Mouse (Mus musculus): ENCODE data around the gene Dctd. TPM values are rescaled to one million over a fixed set of nuclear protein-coding genes. Genes with fewer than 3 reads are reported as not detected.
"Not testable (repeated sequence)": the region's sequence is repeated elsewhere in the genome, so short reads cannot be mapped to it uniquely, and the experiment has no call there.

The Dctd gene
- polyA plus RNA-seq, 1 experiment from 2014 or later: 35.8 TPM

DNA sequence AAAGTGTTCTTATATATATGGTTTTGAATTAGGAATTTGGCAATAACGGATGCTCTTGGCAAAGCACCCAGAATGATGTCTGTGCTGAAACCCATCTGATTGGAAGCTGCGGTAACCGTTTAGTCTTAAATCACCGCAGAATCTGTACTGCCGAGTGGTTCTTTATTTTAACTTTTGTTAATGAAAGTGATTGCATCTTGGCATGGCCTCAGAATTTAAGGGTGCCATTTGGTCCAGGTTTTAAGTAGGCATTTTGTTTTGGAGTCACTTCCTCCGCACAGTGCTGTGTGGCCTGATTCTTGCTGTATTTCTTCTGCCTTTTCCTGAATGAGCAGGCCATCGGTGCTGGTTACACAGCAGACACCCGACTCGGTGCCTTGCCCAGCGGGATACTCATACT lies 47.6 kb downstream of the Dctd start:
- WGBS: 88% methylated on average over 10 of the region's 10 CpGs
- no peak overlapping the region for H3K27ac ChIP-seq
- H3K36me3 ChIP-seq: no peaks in the 10 kb centered on the region

DNA sequence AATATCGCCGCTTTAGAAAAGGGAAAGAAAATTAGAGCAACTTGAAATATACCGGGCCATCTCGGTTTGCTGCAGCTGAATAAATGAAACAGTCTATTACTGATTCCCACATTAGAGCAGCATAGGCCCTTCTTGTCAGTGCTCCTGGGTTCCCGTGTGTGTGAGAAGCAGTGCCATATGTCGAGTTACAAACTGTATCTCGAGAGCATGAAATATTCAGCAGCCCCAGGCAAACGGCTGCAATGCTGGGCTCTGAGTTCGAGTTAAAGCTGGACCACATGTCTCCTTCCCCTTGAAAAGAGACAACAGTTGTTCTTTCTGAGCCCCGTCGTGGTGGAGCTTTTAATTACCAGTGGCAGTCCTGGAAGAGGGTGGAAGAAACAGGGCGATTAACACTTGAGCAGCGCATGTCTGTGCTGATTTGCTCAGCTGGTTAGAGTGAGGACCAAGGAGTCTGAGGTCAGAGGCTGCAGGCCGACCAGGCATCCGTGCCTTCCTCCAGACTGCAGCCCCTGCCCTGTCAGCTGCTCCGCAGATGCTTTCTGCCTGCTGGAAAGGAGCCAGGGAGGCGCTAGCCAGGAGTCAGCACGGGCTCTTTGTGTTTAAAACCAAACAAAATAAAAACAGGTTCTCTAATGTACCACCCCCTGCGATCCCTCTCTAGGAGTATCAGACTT lies 53.3 kb downstream of the Dctd start:
- peak; percentile 84 for ATAC-seq (ENCODE audit: insufficient number of reproducible peaks, insufficient read depth, low FRiP score, low TSS enrichment)
- H3K4me2 ChIP-seq (replicated peaks): no peak overlapping the region

More for the DNA sequence above, 47.6 kb downstream of the Dctd start:
- Histone ChIP-seq H3K4me1 (no peaks in the 10 kb centered on the region), H3K27me3 (no peaks in the 10 kb centered on the region), H3K4me3 (no peak overlapping the region), H3K9ac (no peak overlapping the region), H3K9me3 (peaks cover 9% of the 10 kb centered on the region; the same call in 1 of the 2 replicates), H3K4me2 (replicated peaks) (no peak overlapping the region)
- no peak for ATAC-seq (ENCODE audit: insufficient number of reproducible peaks, insufficient read depth, low FRiP score, low TSS enrichment)

DNA sequence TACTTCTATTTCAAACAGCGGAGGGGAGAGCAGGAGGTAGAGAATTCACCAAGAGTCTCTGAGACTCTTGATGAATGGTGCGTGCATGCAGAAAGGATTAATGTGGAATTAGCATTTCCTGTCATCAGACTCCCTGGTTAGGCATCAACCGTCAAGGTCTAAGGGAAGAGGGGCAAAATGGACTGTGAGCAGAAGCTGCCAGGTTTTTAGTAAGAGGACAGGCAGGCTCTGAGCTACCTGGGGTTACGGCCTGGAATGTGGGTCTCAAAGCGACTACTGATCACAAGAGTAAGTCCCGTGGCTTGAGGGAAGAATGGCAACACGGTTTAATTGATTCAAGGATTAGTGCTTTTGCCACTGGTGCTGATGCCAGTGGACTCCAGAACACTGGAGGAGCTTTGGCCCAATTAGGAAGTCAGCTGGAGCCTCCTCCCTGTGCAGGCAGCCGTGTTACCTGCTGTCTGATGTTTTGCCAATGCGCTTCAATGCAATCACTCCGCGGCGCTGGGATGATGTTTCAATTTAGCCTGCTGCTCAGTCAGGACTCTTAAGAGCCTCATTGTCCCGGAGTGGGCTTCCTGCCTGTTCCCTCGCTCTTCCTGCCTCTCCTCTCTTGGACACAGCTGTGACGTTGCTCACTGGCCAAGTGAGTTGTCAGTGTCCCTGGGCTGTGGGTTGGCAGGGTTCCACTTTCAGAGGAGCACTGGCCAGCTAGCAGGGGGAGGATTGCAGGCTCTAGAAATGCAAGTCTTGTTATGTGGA lies 54.6 kb downstream of the Dctd start:
- peaks cover 7% of the 10 kb centered on the region; the same call in 1 of the 2 replicates for H3K9me3 ChIP-seq
- H3K36me3 ChIP-seq: no peaks in the 10 kb centered on the region
- peaks cover 20% of the 10 kb centered on the region; the same call in 1 of the 2 replicates for H3K4me1 ChIP-seq
- no peak for ATAC-seq (ENCODE audit: insufficient number of reproducible peaks, insufficient read depth, low FRiP score, low TSS enrichment)
- H3K4me3 ChIP-seq: no peak overlapping the region
- WGBS: 14% methylated on average over 15 of the region's 15 CpGs
- no peak overlapping the region for H3K9ac ChIP-seq
- peak overlapping the region; percentile 34 for H3K4me2 ChIP-seq (replicated peaks)
- 0 out of 2 replicates have a peak, but pooled peaks cover 2% of the 10 kb centered on the region for H3K27me3 ChIP-seq
- no peak overlapping the region for H3K27ac ChIP-seq

More for the DNA sequence above, 53.3 kb downstream of the Dctd start:
- Histone ChIP-seq H3K9me3 (peaks cover 9% of the 10 kb centered on the region; the same call in 1 of the 2 replicates), H3K36me3 (no peaks in the 10 kb centered on the region), H3K27me3 (0 out of 2 replicates have a peak, but pooled peaks cover 2% of the 10 kb centered on the region), H3K4me1 (peaks cover 20% of the 10 kb centered on the region; the same call in 1 of the 2 replicates), H3K9ac (no peak overlapping the region), H3K4me3 (no peak overlapping the region), H3K27ac (no peak overlapping the region)
- WGBS: 33% methylated on average over 19 of the region's 19 CpGs

DNA sequence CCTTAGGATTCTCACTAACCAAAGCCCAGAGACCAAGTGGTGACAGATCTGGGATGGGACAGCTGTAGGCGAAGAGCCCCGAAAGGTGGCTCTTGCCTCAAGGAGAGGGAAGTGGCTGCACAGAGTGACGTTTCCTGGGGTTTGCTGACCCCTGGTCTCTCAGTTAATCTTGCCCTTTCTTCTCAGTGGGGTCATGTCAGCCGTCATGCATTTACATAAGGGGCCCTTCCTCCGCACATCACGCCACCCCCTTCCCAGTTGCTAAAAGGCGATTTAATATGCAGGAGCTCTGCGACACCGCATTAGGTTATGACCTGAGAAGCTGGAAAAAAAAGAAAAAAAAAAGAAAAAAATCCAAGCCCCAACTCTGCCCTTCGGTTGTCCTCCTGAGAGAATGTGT lies 58.8 kb downstream of the Dctd start:
- H3K27me3 ChIP-seq: no peaks in the 10 kb centered on the region
- no peak overlapping the region for H3K9ac ChIP-seq
- no peaks in the 10 kb centered on the region for H3K9me3 ChIP-seq
- WGBS: 37% methylated on average over 10 of the region's 10 CpGs
- no peak for ATAC-seq (ENCODE audit: insufficient number of reproducible peaks, insufficient read depth, low FRiP score, low TSS enrichment)
- no peak overlapping the region for H3K27ac ChIP-seq
- H3K36me3 ChIP-seq: no peaks in the 10 kb centered on the region
- H3K4me3 ChIP-seq: no peak overlapping the region
- no peak overlapping the region for H3K4me2 ChIP-seq (replicated peaks)
- peaks cover 18% of the 10 kb centered on the region; the same call in 1 of the 2 replicates for H3K4me1 ChIP-seq

DNA sequence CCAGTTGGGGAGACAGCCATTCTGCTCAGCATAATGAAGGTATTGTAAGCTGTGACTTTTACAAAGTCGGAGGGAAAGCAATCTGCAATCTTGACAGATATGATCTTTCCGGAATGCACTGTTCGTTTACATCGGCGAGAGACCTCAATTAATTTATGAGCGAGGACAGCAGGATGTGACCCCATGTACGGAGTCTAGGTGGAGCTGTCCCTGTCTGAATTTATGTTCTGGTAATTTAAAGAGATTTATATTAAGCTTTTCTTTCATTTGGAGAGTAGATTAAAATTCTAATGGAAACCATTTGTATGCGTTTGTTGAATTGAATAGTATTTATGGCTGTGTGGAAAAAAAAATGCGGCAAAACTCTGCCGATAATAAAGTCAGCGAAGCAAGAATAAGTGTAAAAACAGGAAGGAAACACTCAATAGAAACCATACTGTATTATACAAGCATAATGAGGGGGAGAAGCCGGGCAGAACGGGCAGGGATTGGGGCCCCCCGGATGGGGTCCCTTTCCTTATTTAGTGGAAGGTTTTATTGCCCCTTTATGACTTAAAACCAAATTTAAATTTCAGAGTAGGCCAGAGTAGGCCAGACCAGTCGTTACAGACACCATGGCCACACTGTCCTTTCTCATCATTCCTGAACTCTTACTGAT lies 59.8 kb downstream of the Dctd start:
- Histone ChIP-seq H3K4me1 (peaks cover 8% of the 10 kb centered on the region; the same call in 1 of the 2 replicates), H3K4me3 (no peak overlapping the region), H3K36me3 (no peaks in the 10 kb centered on the region), H3K9me3 (no peaks in the 10 kb centered on the region), H3K27ac (no peak overlapping the region), H3K27me3 (no peaks in the 10 kb centered on the region), H3K9ac (no peak overlapping the region), H3K4me2 (replicated peaks) (no peak overlapping the region)
- WGBS: 64% methylated on average over 15 of the region's 15 CpGs
- no peak for ATAC-seq (ENCODE audit: insufficient number of reproducible peaks, insufficient read depth, low FRiP score, low TSS enrichment)

DNA sequence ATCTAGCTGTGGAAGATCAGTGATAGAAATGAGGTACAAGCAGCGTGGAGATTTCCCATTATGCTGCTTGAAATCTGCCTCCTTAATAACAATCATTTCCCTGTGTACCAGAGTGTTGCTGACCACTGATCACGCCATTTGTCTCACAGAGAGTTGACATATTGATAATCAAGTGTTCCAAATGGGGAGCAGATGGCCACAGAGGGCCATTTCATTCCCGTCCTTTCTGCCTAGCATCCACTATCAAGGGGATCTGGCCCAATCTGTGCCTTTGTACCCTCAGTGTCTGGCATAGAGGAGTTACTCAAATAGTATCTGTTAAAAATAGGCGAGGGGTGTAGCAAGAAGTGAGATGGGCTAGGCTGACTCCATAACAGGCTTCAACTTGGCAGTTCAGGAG lies 78.5 kb downstream of the Dctd start:
- 0 out of 2 replicates have a peak, but pooled peaks cover 4% of the 10 kb centered on the region for H3K9me3 ChIP-seq
- no peaks in the 10 kb centered on the region for H3K4me1 ChIP-seq
- H3K27ac ChIP-seq: no peak overlapping the region
- no peaks in the 10 kb centered on the region for H3K27me3 ChIP-seq
- no peak for ATAC-seq (ENCODE audit: insufficient number of reproducible peaks, insufficient read depth, low FRiP score, low TSS enrichment)
- WGBS: 74% methylated on average over 4 of the region's 4 CpGs
- H3K4me3 ChIP-seq: no peak overlapping the region
- no peaks in the 10 kb centered on the region for H3K36me3 ChIP-seq
- no peak overlapping the region for H3K9ac ChIP-seq
- no peak overlapping the region for H3K4me2 ChIP-seq (replicated peaks)

DNA sequence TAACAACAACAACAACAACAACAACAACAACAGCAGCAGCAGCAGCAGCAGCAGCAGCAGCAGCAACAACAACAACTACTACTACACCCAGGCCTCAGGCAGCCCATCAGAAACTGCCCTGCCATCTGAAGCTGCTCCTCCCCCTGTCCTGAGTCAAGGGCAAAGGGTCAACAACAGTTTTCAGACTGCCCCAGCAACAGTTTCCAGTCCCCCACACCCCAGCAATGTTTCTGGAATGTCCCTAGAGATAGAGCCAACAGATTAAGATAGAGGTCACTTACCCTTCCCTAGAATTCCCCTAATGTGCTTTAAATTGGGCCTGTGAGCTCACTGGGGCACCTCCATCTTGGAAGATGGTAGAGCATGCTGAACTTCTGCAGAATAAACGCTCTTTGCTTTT lies 79.0 kb downstream of the Dctd start:
- Histone ChIP-seq H3K4me1 (no peaks in the 10 kb centered on the region), H3K4me2 (replicated peaks) (no peak overlapping the region), H3K4me3 (no peak overlapping the region), H3K9me3 (0 out of 2 replicates have a peak, but pooled peaks cover 4% of the 10 kb centered on the region), H3K27ac (no peak overlapping the region), H3K9ac (no peak overlapping the region), H3K36me3 (no peaks in the 10 kb centered on the region), H3K27me3 (no peaks in the 10 kb centered on the region)
- no peak for ATAC-seq (ENCODE audit: insufficient number of reproducible peaks, insufficient read depth, low FRiP score, low TSS enrichment)
- 92% methylated on average over 1 of the region's 1 CpGs for WGBS

DNA sequence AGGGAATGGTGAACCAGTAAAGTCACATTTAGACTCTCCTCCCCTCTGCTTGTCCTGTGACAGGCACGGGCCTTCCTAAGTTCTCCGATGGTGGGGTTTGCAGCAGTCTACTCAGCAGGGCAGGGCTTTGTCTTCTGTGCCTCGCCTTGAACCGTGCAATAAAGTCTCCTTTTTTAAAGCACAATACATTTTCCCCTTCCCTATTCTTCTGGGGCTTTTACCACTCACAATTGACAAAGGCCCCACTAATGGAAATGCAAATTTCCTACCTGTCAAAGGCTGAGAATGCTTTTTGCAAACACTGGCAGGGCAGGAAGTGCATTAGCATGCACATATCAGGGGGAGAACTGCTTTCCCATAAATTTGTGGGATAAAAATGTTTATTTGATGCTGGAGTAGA lies 80.1 kb downstream of the Dctd start:
- H3K4me1 ChIP-seq: no peaks in the 10 kb centered on the region
- no peak overlapping the region for H3K27ac ChIP-seq
- 0 out of 2 replicates have a peak, but pooled peaks cover 4% of the 10 kb centered on the region for H3K9me3 ChIP-seq
- H3K4me2 ChIP-seq (replicated peaks): no peak overlapping the region
- no peaks in the 10 kb centered on the region for H3K27me3 ChIP-seq
- WGBS: 56% methylated on average over 4 of the region's 4 CpGs
- H3K4me3 ChIP-seq: no peak overlapping the region
- no peak overlapping the region for H3K9ac ChIP-seq
- no peak for ATAC-seq (ENCODE audit: insufficient number of reproducible peaks, insufficient read depth, low FRiP score, low TSS enrichment)
- no peaks in the 10 kb centered on the region for H3K36me3 ChIP-seq

DNA sequence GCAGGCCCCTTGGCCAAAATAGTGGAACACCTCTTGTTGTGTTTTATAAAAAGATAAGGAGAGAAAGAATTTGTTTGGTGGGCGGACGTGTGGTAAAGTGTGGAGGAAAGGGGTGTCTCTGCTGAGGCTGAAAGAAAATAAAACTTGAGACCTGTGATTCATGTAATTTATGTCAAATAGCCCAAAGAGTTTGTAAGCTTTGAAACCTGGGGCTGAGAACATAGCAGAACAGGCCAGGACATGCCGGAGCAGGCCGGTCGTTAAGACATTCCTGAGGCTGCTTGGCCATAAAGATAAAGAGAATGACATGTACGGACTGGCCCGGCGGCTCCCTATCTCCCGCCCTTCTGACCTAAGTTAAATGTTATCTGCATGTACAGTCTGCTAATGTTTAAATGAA lies 81.3 kb downstream of the Dctd start:
- 96% methylated on average over 9 of the region's 9 CpGs for WGBS
- not testable (repeated sequence) for H3K9ac ChIP-seq; H3K36me3 ChIP-seq; H3K4me1 ChIP-seq; H3K27me3 ChIP-seq; H3K27ac ChIP-seq; ATAC-seq (ENCODE audit: insufficient number of reproducible peaks, insufficient read depth, low FRiP score, low TSS enrichment); H3K9me3 ChIP-seq; H3K4me2 ChIP-seq (replicated peaks); H3K4me3 ChIP-seq

DNA sequence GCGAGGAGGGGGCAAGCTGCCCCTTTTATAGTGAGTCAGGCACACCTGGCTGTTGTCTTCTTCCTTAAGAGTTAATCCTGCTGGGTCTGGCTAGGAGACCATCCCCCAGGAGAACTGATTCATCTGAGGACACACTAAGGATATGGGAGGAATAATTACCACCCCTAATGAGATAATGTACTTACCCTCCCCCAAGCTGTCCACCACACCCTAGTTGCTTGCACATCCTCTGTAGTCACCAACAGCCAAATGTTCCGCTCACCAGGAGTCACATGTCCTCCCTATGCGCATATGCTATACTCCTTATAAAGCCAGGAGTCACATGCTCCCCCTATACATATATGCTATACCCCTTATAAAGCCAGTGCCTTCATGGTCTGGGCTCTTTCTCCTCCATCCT lies 82.1 kb downstream of the Dctd start:
- no peaks in the 10 kb centered on the region for H3K4me1 ChIP-seq
- no peak overlapping the region for H3K4me2 ChIP-seq (replicated peaks)
- no peak for ATAC-seq (ENCODE audit: insufficient number of reproducible peaks, insufficient read depth, low FRiP score, low TSS enrichment)
- no peak overlapping the region for H3K27ac ChIP-seq
- no peak overlapping the region for H3K4me3 ChIP-seq
- H3K9ac ChIP-seq: no peak overlapping the region
- H3K36me3 ChIP-seq: no peaks in the 10 kb centered on the region
- 92% methylated on average over 3 of the region's 3 CpGs for WGBS
- H3K9me3 ChIP-seq: 0 out of 2 replicates have a peak, but pooled peaks cover 4% of the 10 kb centered on the region
- no peaks in the 10 kb centered on the region for H3K27me3 ChIP-seq

DNA sequence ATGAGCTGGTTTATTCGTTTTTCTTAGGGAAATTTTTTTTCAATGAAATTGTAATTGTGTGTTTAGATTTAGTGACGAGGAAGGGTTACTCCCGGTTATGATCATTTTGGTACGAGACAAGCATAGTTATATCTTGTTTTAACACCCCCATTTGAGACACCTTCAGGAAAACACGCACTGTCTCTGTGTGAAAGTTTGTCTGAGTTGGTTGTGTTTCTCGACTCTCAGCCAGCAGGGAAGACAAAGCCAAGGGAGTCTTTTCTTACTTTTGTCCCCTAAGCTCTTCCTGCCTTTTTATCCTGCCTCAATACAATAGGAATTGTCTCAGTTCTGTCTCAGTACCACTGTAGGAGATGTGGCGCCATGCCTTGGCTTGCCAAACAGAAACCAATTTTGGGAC lies 84.9 kb downstream of the Dctd start:
- ATAC-seq (ENCODE audit: insufficient number of reproducible peaks, insufficient read depth, low FRiP score, low TSS enrichment): no peak
- Histone ChIP-seq H3K27me3 (no peaks in the 10 kb centered on the region), H3K9ac (no peak overlapping the region), H3K4me3 (no peak overlapping the region), H3K36me3 (no peaks in the 10 kb centered on the region), H3K4me1 (no peaks in the 10 kb centered on the region), H3K4me2 (replicated peaks) (no peak overlapping the region), H3K27ac (no peak overlapping the region), H3K9me3 (0 out of 2 replicates have a peak, but pooled peaks cover 4% of the 10 kb centered on the region)
- WGBS: 86% methylated on average over 7 of the region's 7 CpGs

Data from embryonic facial prominence, embryonic 12.5 days (tissue).